Mouse (Mus musculus) central nervous system, embryonic 18 days (tissue): ENCODE data around the gene Kif1bp. TPM values are rescaled to one million over a fixed set of nuclear protein-coding genes. Genes with fewer than 3 reads are reported as not detected.

Experiments used
- polyA plus RNA-seq: library from polyadenylated mRNA; depleted of rRNA; stranded (reverse); fragments of >200 nt; gene quantifications from 2 replicates; pipeline ENCODE4 v1.2.3, GENCODE M21; 2012; rRNA removed

The Kif1bp gene
- 67.4 and 68.3 TPM in 2 replicates for polyA plus RNA-seq

GRCm38 (mm10) chr10:62578338-62579100 is at the start of gene Kif1bp:
TSS of gene Kif1bp (minus strand) at chr10:62578457.

GRCm38 (mm10) chr10:62602177-62603040 is 24.2 kb upstream of the Kif1bp start, which contains the start of gene Ddx21:
TSS of gene Ddx21 (minus strand) at chr10:62602281.

GRCm38 (mm10) chr10:62527351-62527750 is 50.9 kb downstream of the Kif1bp start, which contains the start of gene Srgn:
TSS of gene Srgn (minus strand) at chr10:62527451.

Other genes with a start within 250 kb of the Kif1bp start
- 105 and 118 TPM in 2 replicates for gene Hk1, start 198.5 kb downstream of the Kif1bp start, polyA plus RNA-seq
- 0.35 and 0.41 TPM in 2 replicates for gene Hkdc1, start 156.0 kb downstream of the Kif1bp start, polyA plus RNA-seq
- gene 4930507D05Rik, start 129.0 kb downstream of the Kif1bp start, polyA plus RNA-seq, result 1.1 and 1.4 TPM in 2 replicates
- 27.2 and 28.7 TPM in 2 replicates for gene Supv3l1, start 128.7 kb downstream of the Kif1bp start, polyA plus RNA-seq
- gene Vps26a, start 91.7 kb downstream of the Kif1bp start, polyA plus RNA-seq, result 28.3 and 30.0 TPM in 2 replicates
- gene Srgn, start 51.0 kb downstream of the Kif1bp start, polyA plus RNA-seq, result 5.4 and 5.6 TPM in 2 replicates
- gene Ddx21, start 23.8 kb upstream of the Kif1bp start, polyA plus RNA-seq, result 36.4 and 38.5 TPM in 2 replicates
- 73.4 and 75.4 TPM in 2 replicates for gene Ddx50, start 72.8 kb upstream of the Kif1bp start, polyA plus RNA-seq
- 3.4 and 4.1 TPM in 2 replicates for gene Stox1, start 147.7 kb upstream of the Kif1bp start, polyA plus RNA-seq
- gene Ccar1, start 213.8 kb upstream of the Kif1bp start, polyA plus RNA-seq, result 58.4 and 62.2 TPM in 2 replicates